Mouse (Mus musculus): ENCODE results near the gene Sowaha. TPM values are rescaled to one million over a fixed set of nuclear protein-coding genes. Genes with fewer than 3 reads are reported as not detected.

Gene Sowaha
- total and polyA plus RNA-seq, 2 experiments from 2014 or later = 0.08 TPM; not detected in 1

DNA sequence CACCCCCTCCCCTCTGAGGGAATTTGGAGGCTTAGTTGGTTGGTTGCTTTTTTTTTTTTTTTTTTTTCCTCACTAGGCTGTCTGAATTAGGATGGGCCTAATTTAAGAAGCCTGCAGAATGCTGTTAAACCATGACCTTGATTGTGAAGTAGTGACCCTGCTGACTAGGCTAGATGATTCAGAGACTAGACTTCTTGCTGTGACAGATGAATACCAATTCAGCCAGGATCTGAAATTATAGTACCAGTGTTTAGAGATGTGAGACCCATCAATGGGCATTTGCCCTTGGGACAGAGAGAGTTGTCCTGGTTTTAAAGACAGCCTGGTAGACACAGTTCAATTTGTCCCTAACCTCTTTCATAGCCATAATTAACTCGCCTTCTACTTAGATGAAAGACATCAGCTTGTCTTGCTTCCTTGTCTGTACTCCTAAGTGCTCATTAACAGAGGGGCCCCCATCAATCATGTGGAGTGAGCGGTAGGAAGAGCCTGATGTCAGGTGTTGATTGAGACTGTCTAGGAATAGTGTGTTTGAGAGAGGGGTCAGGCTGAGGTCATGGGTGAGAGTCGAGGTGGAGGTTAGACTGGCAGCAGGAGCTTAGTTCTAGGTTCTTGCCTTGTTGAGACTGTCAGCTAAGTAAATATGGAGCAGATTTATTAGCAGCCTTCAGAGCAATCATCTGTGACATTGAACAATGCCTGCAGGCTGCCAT is 13.3 kb upstream of the Sowaha start:
- DNase-seq (ENCODE audit: low spot score) = no peak
- WGBS = 51% methylated on average over 3 of the region's 3 CpGs
- Histone ChIP-seq H3K9me3 (replicated peaks; ENCODE audit: control insufficient read depth, low read length) (no peaks in the 10 kb centered on the region), H3K9ac (replicated peaks; ENCODE audit: low read depth, low read length) (no peak overlapping the region), H3K27me3 (ENCODE audit: control insufficient read depth, insufficient read depth, low read length) (no peaks in the 10 kb centered on the region), H3K4me3 (ENCODE audit: low read depth, low read length) (no peak overlapping the region), H3K36me3 (replicated peaks; ENCODE audit: control insufficient read depth, insufficient read depth, low read length) (no peaks in the 10 kb centered on the region), H3K27ac (ENCODE audit: low read depth) (no peak overlapping the region), H3K4me2 (ENCODE audit: low read depth, low read length) (no peak overlapping the region), H3K4me1 (ENCODE audit: control insufficient read depth, insufficient read depth) (no peaks in the 10 kb centered on the region)
- ATAC-seq (ENCODE audit: insufficient read depth, low read depth) = no peak
- no peak for TF ChIP-seq CTCF (IDR thresholded peaks at IDR 0.05; ENCODE audit: low read depth)
- no peak for TF ChIP-seq EP300 (IDR thresholded peaks at IDR 0.05; ENCODE audit: low read depth)

- Histone ChIP-seq H3K4me3 (ENCODE audit: low read depth, low read length) (no peak overlapping the region), H3K9ac (replicated peaks; ENCODE audit: low read depth, low read length) (no peak overlapping the region)
Measured at GRCm38 (mm10) chr11:53491954-53492401, 11.9 kb upstream of the Sowaha start.

GRCm38 (mm10) chr11:53489421-53489820 is 9.3 kb upstream of the Sowaha start:
- Histone ChIP-seq H3K27ac (ENCODE audit: low read depth) (no peak overlapping the region), H3K9ac (replicated peaks; ENCODE audit: low read depth, low read length) (no peak overlapping the region), H3K36me3 (replicated peaks; ENCODE audit: control insufficient read depth, insufficient read depth, low read length) (no peaks in the 10 kb centered on the region), H3K9me3 (replicated peaks; ENCODE audit: control insufficient read depth, low read length) (no peaks in the 10 kb centered on the region), H3K4me3 (ENCODE audit: low read depth, low read length) (no peak overlapping the region), H3K4me1 (ENCODE audit: control insufficient read depth, insufficient read depth) (no peaks in the 10 kb centered on the region; the same call in 1 of the 2 replicates), H3K27me3 (ENCODE audit: control insufficient read depth, insufficient read depth, low read length) (peaks cover 9% of the 10 kb centered on the region; the same call in 1 of the 2 replicates), H3K4me2 (ENCODE audit: low read depth, low read length) (no peak overlapping the region)
- WGBS = 86% methylated on average over 9 of the region's 9 CpGs
- DNase-seq (ENCODE audit: low spot score) = no peak
- TF ChIP-seq EP300 (IDR thresholded peaks at IDR 0.05; ENCODE audit: low read depth) (no peak), CTCF (IDR thresholded peaks at IDR 0.05; ENCODE audit: low read depth) (no peak)
- no peak for ATAC-seq (ENCODE audit: insufficient read depth, low read depth)

More at GRCm38 (mm10) chr11:53491954-53492401, 11.9 kb upstream of the Sowaha start:
- no peaks in the 10 kb centered on the region for H3K9me3 ChIP-seq (replicated peaks; ENCODE audit: control insufficient read depth, low read length)
- H3K36me3 ChIP-seq (replicated peaks; ENCODE audit: control insufficient read depth, insufficient read depth, low read length) = no peaks in the 10 kb centered on the region
- H3K4me1 ChIP-seq (ENCODE audit: control insufficient read depth, insufficient read depth) = no peaks in the 10 kb centered on the region; the same call in 1 of the 2 replicates
- DNase-seq (ENCODE audit: low spot score) (peak; percentile 45), ATAC-seq (ENCODE audit: insufficient read depth, low read depth) (peak; percentile 68)
- WGBS = 40% methylated on average over 8 of the region's 8 CpGs
- H3K4me2 ChIP-seq (ENCODE audit: low read depth, low read length) = no peak overlapping the region
- TF ChIP-seq CTCF (IDR thresholded peaks at IDR 0.05; ENCODE audit: low read depth) (no peak), EP300 (IDR thresholded peaks at IDR 0.05; ENCODE audit: low read depth) (no peak)
- peaks cover 9% of the 10 kb centered on the region; the same call in 1 of the 2 replicates for H3K27me3 ChIP-seq (ENCODE audit: control insufficient read depth, insufficient read depth, low read length)
- H3K27ac ChIP-seq (ENCODE audit: low read depth) = peak overlapping the region; percentile 43; the same call in 1 of the 2 replicates

DNA sequence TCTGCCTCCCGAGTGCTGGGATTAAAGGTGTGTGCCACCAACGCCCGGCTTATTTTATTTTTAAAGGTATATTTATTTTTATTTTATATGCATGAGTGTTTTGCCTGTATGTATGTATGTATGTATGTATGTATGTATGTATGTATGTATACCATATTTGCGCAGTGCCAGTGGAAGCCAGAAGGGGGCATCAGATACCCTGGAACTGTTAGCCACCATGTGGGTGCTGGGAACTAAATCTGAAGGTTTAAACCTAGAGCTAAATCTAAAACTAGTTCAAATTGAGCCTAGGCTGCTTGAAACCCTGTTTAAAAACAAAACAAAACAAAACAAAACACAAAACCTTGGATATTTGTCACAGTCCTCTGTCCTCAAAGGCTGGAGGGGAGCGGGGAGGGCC is 8.9 kb upstream of the Sowaha start:
- H3K36me3 ChIP-seq (replicated peaks; ENCODE audit: control insufficient read depth, insufficient read depth, low read length) = no peaks in the 10 kb centered on the region
- ATAC-seq (ENCODE audit: insufficient read depth, low read depth) (no peak), DNase-seq (ENCODE audit: low spot score) (no peak)
- H3K27me3 ChIP-seq (ENCODE audit: control insufficient read depth, insufficient read depth, low read length) = peaks cover 9% of the 10 kb centered on the region; the same call in 1 of the 2 replicates
- H3K4me2 ChIP-seq (ENCODE audit: low read depth, low read length) = no peak overlapping the region
- H3K27ac ChIP-seq (ENCODE audit: low read depth) = no peak overlapping the region
- H3K9ac ChIP-seq (replicated peaks; ENCODE audit: low read depth, low read length) = no peak overlapping the region
- H3K4me1 ChIP-seq (ENCODE audit: control insufficient read depth, insufficient read depth) = no peaks in the 10 kb centered on the region; the same call in 1 of the 2 replicates
- H3K9me3 ChIP-seq (replicated peaks; ENCODE audit: control insufficient read depth, low read length) = no peaks in the 10 kb centered on the region
- 95% methylated on average over 5 of the region's 5 CpGs for WGBS
- no peak for TF ChIP-seq EP300 (IDR thresholded peaks at IDR 0.05; ENCODE audit: low read depth)
- no peak for TF ChIP-seq CTCF (IDR thresholded peaks at IDR 0.05; ENCODE audit: low read depth)
- H3K4me3 ChIP-seq (ENCODE audit: low read depth, low read length) = no peak overlapping the region

DNA sequence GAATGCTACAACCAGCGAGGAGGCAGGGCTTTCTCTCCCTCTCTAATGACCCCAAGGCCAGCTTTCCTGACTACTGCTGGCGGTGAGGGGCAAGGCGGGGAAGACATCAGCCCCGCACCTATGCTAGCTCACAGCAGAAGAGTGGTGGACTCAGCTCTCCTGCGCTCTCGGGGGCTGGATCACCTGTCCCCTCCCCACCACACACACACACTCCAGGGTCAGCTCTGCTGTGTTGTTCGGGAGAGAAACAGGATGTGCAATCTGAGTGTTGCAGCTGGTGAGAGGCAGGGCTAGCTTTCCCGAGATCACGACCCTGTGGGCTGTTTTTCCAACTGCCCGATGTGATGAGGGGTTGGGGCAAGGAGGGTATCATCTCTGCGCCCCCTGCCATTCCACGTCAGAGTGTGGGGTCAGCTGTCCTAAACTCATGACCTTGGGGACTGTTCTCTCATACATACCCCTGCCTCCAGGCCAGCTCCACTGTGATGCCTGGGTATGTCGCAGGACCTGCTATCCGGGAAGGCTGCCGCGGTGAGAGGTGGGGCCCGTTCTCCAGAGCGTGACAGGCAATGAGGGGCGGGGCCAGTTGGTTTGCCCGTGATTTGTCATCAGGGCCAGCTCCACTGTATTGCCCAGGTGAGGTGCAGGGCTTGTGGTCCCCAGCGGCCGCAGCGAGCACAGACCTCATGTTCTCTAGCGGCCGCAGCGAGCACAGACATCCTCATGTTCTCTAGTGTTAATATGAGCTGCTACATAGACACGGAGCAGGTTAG is 6.9 kb upstream of the Sowaha start:
- Histone ChIP-seq H3K27me3 (ENCODE audit: control insufficient read depth, insufficient read depth, low read length) (peaks cover 9% of the 10 kb centered on the region; the same call in 1 of the 2 replicates), H3K9ac (replicated peaks; ENCODE audit: low read depth, low read length) (no peak overlapping the region), H3K36me3 (replicated peaks; ENCODE audit: control insufficient read depth, insufficient read depth, low read length) (no peaks in the 10 kb centered on the region), H3K4me3 (ENCODE audit: low read depth, low read length) (peak overlapping the region; percentile 13; the same call in 1 of the 2 replicates), H3K27ac (ENCODE audit: low read depth) (no peak overlapping the region), H3K9me3 (replicated peaks; ENCODE audit: control insufficient read depth, low read length) (no peaks in the 10 kb centered on the region), H3K4me1 (ENCODE audit: control insufficient read depth, insufficient read depth) (no peaks in the 10 kb centered on the region; the same call in 1 of the 2 replicates), H3K4me2 (ENCODE audit: low read depth, low read length) (peak overlapping the region; percentile 42)
- DNase-seq (ENCODE audit: low spot score) = no peak
- peak; percentile 36; the same call in 1 of the 2 replicates for ATAC-seq (ENCODE audit: insufficient read depth, low read depth)
- 16% methylated on average over 27 of the region's 27 CpGs for WGBS
- TF ChIP-seq EP300 (IDR thresholded peaks at IDR 0.05; ENCODE audit: low read depth) (no peak), CTCF (IDR thresholded peaks at IDR 0.05; ENCODE audit: low read depth) (no peak)

Data from heart, postnatal 0 days (tissue).